Mouse (Mus musculus) ES-E14 (cell line): Measurements from ENCODE around the gene Itfg1.

ENCODE experiments used
- CHD2 ChIP-seq: IDR thresholded peaks from 2 replicates; pipeline ENCODE4 v1.6.1; 2014; ENCODE audit warnings: mild to moderate bottlenecking, low read depth, low read length, inconsistent platforms
- HCFC1 ChIP-seq: IDR thresholded peaks from 2 replicates; pipeline ENCODE4 v1.6.1; 2012; ENCODE audit warnings: low read length, inconsistent platforms, borderline replicate concordance; ENCODE audit not compliant: insufficient read depth
- ZC3H11A ChIP-seq: IDR thresholded peaks from 2 replicates; pipeline ENCODE4 v1.6.1; 2012; ENCODE audit warnings: low read depth, mild to moderate bottlenecking, inconsistent platforms, low read length, borderline replicate concordance

- TF ChIP-seq ZC3H11A (no peak), HCFC1 (no peak), CHD2 (no peak)
Measured at GRCm38 (mm10) chr8:85801408-85801807, 39.3 kb downstream of the Itfg1 start.
